Mouse (Mus musculus): ENCODE measurements around the gene Rpl23a.

The Rpl23a gene

DNA sequence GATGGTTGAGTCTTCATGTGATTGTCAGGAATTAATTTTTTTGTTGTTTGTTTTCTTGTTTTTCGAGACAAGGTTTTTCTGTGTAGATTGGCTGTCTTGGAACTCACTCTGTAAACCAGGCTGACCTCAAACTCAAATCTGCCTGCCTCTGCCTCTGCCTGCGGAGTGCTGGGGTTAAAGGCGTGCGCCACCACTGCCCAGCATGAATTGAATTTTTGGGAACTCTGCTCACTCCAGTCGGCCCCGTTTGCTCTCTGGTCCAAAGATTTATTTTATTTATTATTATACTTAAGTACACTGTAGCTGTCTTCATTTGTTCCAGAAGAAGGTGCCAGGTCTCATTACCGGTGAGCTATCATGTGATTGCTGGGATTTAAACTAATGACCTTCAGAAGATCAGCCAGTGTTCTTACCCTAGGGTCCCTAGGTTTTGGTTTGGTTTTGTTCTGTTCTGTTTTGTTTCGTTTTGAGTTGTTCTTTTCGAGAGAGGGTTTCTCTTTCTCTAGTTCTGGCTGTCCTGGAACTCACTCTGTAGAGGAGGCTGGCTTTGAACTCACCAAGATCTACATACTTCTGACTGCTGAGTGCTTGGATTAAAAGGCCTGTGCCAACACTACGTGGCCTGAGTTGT, 615 bp upstream of the Rpl23a start:
- no peak for DNase-seq

DNA sequence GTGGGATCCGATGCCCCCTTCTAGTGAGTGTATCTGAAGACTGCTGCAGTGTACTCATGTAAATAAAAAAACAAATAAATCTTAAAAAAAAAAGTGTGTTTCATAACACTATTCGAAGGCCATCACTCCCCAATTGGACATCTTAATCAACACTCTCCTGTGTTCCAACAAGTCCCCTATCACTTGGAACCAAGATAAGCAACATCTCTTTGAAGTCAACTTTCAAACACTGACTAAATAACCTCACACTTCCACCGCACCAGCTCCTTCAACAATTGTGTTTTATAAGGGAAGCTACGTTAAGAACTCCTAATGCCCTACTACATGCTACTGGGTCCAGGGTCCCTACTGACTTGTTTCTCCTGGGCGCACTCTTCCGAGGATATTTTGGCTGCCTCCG, 934 bp downstream of the Rpl23a start:
- DNase-seq, result no peak

DNA sequence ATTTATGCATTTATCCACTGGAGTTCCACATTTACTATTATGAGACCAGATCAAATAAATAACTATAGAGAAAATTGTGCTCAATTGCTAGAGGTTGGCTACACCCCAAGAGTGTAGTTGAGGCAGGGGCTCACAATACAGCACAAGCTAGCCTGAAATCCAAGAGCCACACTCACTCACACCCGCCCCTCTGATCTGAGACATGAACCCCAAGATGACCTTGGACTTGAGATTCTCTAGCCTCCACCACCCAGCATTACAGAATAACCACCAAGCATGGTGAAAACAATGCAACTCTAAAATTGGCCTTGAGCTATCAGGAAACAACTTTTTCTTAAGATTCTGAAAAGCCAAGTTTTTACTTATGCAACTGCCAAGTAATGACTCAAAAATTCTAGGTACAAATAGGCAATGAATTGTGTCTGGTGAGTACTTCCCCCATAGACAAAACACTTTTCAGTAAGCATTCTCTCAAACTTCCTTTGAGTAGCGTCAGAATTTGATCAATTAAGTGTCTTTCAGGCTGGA, 1.5 kb downstream of the Rpl23a start:
- no peak for DNase-seq

DNA sequence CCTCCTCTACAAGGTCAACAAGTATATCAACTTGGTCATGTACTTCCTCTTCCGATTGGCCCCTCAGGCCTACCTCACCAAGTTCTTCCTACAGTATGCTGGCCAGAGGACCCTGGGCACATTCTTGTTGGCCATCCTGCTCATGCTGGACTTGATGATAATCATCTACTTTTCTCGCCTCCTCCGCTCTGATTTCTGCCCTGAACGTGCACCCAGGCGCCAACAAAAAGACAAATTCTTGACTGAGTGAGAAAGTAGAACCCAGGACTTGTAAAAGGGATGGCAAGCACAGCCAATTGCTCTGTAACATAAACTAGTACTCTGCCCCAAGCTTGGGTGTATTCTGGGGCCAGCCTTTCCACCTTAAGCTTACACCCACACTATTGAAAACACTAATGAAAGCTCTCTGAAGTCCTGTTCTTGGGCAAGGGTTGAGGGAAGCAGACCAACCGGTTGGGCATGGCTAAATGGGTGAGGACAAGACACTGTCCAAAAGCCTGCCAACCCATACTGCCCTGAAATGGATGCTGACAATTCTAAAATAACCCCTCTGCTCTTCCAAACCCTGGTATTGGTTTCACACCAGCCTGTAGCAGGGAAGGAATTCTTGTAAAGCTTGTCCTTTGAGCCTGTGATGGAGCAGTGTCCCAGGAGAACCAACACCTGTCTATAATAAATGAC, 3.2 kb downstream of the Rpl23a start:
- no peak for DNase-seq

DNA sequence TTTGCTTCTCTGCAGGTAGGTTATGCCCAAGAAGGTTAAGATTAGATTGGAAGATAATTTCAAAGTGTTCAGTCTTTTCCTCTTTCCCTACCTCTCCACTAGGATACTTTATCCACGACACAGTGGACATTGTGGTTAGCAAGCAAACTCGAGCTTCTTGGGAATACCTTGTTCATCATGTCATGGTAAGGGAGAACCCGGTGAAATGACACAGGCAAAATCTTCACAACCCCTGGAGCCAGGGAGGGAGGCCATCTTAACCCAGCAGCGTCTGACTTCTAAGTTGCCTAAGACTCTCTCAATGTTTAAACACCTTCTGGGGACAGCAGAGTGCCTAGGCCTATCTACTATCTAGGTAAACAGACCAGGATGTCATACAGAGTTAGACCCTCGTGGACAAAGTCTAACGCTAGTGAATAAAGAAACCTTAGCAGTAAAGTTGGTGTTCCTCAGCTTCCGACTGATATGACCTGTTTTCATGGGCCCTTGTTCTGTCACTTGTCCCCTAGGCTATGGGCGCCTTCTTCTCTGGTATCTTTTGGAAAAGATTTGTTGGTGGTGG, 3.9 kb downstream of the Rpl23a start:
- no peak for DNase-seq

DNA sequence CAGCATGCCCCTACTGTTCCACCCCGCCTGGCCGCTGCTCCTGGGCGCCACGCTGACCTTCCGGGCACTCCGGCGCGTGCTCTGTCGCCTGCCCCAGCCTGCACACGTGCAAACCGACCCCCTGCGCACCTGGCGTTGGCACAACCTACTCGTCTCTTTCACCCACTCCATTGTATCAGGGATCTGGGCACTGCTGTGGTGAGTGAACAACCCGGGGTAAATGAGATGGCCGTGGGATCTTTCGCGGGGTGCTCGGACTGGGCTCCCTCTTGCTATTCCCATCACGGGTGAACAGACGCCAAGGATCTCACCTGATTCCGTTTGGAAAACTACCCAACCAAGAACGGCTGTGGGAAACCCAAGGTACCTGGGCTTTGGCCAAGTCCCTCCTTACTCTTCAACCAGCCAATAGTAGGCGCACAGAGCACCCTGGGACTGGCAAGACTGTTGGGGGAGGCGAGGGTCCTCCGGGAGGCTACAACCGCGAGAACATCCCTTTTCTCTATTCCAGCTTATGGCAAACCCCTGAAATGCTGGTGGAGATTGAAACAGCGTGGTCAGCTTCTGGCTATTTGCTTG, 4.4 kb downstream of the Rpl23a start:
- peak; percentile 80 for DNase-seq

DNA sequence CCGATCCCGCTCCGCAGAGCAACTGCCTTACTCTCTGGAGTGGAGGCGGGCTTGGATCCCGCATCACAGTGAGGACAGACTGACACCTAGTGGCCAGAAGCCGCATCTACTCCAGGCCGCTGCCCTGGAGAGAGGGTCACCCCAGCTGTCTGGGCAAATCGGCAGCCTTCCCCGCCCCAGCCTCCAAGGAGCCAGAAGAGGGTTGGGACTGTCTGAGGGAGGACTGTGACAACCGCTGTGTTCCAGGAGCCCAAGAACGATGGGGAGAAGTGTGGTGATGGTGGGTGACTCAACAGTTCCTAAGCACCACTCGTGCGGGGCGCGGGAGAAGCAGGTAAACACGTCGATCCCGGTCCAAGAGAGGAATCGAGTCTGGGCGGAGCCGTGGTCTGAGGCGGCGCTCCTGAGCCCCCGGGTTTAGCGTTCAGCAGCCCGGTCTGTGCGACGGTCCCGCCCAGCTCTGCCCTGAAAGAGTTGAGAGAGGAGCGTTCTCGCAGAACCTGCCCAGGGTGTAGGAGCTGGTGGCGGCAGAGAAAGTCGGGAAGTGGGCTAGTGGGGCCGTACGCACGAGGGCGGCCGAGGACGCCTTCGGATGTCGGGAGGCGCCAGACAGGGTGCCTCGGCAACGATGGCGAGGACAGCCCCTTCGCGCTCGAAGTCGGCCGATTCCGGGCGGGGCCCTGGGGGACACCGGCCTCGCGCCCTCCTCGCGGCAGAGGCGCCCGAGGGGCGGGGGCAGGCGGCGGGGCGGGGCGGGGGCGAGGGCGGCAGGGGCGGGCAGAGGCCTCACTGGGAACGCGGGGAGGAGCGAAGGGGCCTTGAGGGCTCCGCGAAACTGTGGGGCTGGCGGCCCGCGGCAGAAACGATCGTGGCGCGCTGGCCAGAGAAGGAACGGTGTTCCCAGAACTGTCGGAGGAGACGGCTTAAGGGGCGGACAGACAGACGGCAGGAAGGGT, 5.2 kb downstream of the Rpl23a start:
- DNase-seq, result peak; percentile 99

DNA sequence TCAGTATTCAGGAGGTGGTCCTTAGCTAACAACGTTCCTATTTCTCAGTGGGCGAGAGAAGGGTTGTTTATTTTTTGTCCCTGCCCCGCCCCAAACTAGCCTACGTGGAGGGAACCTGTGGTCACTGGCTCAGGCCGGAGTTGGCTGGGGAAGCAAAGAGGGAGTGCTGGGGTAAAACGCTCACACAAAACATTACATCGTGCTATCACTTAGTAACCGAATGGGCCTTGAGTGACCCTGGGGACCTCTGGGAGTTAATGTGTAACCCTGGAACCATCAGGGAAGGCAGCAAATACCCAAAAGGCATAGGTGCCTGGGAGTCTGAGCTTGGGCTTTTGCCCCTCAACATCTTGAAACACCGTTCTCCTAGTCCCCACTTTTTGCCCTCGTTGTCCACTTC, 5.9 kb downstream of the Rpl23a start:
- DNase-seq, result peak; percentile 75

DNA sequence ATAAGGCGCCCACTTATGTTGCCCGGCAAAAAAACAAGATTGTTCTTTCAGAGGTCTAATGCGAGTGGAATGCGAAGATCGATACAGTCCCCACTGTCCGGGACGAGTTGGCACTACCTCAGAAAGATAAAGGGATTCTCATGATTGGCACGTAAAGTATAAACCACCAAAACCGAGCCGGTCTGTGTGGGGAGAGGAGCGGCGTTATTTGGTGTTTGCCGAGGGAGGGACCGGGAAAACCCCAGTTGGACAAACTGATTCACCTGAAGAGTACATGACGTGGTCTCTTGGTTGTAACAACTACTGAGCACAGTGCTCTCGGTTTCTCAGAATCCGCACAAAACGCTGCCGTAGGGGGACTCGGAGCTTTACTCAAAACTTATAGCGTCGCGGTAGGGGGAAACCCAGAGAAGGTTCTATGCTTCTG, 6.5 kb downstream of the Rpl23a start:
- no peak for DNase-seq

DNA sequence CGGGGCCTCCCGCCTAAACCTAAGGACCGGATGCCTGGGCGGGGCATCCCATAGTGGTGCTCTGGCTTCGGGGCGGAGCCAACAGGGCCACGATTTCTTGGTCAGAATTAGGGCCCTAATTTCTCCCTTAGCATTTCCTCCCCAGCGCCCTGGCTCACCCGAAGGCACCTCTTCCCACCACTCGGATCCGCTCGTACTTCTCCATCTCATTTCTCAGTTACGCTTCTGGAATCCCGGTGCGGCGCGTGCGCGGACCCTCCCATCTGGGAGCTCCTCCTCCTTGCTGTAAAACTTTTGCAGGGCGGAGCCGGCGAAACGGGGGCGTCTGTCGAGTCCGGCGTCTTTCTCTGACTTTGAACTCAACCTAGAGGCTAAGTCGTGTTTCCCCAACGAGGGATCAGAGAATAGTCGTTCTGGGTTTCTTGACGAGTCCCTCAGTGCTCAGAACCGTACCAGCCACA, 7.0 kb downstream of the Rpl23a start, which contains the start of the genes Nek8 and Tlcd1:
Gene Nek8 (minus strand): TSS at position 274 of the 461 bp plus-strand sequence.
Gene Tlcd1 (plus strand): TSS at position 310 of the 461 bp plus-strand sequence.
- DNase-seq, result peak; percentile 96

DNA sequence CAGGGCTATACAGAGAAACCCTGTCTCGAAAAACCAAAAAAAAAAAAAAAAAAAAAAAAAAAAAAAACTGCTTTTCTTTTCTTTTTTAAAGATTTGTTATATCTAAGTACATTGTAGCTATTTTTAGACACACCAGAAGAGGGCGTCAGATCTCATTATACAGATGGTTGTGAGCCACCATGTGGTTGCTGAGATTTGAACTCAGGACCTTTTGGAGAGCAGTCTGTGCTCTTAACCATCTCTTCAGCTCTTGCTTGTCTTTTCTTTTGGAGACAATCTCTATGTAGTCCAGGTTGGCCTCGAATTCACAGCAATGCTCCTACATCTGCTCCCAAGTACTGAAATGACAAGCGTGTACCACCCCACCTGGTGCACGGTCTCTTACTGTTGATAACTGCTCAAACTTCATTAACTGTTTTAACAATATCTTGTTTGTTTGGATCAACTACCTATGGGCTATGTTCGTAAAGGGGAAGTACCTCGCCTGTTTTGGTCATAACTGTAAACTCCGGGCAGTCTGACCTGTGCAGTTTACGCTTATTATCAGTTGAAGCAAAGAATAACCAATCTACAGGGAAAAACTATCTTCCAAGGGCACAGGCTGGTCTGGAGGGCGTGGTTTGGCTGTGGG, 7.5 kb downstream of the Rpl23a start:
- no peak for DNase-seq

DNA sequence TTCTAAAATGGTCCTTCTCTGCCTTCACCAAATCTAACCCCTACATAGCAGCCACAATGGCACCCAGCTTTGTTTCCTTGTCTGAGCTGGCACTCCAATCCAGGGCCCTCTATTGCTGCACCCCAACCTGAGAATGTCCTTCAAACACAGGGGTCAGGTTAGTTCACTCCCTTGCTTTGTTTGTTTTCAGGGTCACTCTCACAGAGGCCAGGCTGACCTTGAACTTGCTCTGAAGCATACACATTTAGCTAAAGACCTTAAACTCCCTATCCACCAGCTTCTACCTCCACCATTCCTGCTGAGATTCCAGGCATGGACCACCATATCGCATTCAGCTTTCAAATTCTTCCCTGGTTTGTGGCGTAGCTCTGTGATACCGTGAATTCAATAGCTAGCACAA, 8.9 kb downstream of the Rpl23a start:
- DNase-seq, result no peak

DNA sequence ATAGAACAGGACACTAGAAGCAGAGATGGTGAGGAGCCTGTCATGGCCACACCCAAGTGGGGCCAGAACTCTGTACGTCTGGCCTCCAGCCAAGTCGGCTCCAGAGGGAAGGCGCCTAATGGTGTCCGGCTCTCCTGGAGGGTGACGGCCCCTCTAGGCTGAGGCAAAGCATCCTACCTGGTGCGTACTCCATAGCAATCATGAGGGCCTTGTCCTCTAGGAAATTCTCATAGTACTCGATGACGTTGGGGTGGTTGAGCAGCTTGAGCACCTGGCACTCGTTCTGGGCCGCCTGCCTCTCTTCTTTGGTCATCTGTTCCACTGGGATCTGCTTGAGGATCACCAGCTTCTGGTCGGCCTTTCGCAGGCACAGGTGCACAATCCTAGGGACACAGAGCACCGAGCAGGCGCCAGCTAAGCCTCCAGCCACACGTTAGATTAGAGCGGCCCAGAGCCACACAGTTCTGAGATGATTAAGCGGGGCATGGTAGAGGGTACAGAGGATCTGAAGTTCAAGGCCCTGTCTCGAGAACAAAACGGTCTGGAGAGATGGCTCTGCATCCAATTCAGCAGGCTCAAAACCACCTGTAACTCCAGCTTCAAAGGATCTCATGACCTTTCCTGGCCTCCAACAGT, 10.5 kb downstream of the Rpl23a start:
- no peak for DNase-seq

DNA sequence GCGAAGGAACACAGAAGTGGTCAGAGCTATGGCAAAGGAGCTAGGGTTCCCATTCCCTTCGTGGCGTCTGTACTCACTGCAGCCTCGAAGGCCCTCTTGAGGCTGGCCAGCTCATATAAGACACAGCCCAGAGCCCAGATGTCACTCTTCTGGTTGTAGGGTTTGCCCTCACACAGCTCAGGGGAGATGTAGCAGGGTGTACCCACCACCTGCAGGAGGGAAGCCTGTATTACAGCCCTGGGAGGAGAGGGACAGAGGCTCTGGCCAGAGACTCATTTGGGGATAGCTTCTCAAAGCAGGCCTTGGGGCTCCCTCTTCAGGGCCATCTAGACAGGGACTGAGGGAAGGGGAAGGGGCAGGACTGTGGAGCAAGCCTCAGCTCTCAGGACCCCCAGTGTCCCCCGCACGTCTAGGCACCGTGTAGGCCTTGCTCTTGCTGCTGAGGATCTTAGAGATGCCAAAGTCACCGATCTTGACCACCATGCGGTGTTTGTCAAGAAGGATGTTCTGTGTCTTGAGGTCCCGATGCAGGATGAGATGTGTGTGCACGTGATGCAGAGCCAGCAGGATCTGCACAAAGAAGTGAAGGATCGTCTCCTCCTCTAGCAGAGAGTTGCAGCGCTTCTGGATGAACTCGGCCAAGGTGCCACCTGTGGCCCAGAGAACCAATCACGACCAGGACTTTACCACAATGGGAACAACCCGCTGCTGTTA, 11.2 kb downstream of the Rpl23a start:
- no peak for DNase-seq

DNA sequence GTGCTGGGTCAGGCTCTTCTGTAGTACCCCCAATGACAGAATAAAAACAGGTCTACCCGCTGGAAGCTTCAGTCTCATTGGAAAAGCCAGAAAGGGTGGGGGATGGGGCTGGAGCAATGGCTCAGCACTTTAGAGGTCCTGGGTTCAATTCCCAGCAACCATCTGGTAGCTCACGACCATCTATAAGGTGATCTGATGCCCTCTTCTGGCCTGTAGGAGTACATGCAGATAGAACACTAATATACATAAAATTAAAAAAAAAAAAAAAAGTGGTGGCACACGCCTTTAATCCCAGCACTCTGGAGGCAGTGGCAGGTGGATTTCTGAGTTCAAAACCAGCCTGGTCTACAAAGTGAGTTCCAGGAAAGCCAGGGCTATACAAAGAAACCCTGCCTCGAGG, 12.1 kb downstream of the Rpl23a start:
- DNase-seq, result no peak

DNA sequence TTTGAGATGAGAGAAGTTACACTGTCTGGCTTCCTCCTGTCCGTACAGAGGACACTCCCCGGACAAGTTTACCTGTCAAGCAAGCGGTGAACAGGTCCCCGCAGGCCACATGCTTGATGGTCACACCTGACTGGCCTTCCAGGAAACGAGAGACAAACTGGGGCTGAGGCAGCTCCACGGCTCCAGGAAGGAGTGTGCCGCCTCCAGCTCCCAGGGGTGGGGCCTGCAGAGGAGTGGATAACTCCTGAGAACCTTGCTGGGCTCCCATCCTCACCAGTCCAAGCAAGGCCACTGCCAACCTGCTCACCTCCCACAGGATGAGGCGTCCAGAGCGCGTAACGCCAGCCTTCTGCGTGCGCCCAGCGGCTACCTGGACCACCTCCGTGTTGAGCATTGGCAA, 13.1 kb downstream of the Rpl23a start:
- no peak for DNase-seq

DNA sequence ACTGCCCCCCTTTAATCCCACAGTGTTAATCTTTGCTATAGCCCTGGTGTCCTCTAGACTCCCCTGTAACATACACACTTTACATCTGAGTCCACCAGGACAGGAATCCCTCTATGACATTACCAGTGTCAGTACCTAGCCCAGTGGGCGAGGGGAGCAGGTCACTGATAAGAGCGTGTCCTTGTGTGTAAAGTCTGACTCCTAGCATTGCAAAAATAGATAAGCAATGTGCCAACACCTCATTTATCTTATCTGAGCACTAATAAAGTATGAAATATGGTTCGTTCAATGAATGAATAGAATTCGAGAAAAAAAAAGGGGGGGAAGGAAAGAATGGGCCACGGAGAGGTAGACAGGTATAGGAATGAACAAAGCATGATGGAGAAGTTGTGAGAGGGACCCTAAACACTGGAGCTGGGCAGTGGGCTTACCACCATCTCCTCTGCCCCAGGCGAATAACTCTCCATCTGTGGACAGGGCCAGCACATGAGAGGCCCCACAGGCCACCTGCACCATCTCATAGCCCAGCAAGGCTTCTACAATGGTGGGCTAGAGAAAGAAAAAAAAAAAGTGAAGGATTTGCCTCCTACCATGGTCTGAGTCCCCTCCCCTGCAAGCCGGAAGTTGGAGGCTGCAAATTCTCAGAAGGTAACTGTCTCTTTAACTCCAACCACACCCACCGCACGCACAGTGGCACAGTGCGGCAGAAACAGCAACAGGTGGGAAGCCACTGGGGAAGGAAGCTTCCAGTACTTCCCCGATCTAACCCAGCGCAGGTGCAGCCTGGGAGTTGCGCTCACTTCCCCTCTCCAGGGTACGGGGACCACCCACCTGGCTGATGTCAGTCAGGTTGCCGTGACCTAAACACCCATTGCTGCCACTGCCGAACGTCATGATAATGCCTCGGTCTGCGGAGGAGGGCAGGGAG, 14.6 kb downstream of the Rpl23a start:
- no peak for DNase-seq

DNA sequence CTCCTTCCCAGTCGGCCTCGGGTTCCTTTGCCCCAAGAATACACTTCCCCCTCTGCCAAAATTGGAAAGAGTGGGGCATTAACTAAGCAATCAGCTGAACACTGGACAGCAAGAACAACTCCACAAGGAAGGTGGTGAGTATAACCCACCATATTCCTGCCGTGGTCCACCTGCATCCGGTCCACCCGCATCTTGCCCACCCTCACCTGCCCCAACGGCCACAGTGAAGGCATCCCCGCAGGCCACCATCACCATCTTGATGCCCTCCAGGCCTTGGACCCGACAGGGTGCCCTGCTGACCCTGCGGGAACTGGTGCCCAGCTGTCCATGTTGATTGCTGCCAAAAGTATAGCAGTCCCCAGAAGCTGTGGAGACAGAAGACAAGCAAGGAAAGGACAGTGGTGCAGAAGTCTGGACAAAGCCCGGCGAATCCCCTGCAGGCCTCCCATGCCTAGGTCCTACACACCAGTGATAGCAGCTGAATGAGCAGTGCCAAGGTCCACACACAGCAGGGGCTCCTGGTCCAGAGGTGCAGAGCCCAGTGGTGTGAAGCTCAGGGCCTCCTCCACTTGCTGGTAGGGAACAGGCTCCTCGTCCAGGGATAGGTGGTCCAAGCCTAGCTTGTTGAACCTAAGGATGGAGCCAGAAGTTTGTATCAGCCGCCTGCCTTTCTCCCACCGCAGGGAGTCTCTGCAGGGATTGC, 16.0 kb downstream of the Rpl23a start:
- no peak for DNase-seq

DNA sequence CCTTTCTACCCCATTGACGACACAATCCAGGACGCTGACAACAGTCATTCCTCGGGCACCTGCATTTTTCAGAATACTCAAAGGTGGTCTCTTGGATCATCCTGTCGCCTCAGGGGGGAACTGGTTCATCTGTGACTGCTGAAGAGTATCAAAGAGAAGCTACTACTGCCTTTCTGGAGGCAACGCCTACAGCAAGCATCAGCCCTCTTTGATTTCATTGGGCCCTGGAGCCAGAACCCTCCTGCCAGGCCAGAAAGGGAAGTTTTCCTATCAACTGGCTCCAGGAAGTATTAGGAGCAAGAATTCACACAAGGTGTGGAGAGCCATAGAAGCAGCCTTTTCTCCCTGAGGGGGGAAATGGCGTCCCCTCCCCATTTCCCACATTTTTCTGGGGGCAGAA, 16.7 kb downstream of the Rpl23a start:
- DNase-seq, result no peak

Measured in lung, postnatal 10 days (tissue).